Mouse (Mus musculus) ES-Bruce4 (cell line): ENCODE measurements at regions not wholly inside any gene's neighbourhood (a gene's known extent, or its start where the extent isn't known, plus 50 kb on each side); places are given as distances from the start of the nearest gene placed in this dataset.

Source experiments
- H3K27ac ChIP-seq: 2 replicates; pipeline ENCODE4 v1.5.1; 2012; ENCODE audit warnings: low read length, inconsistent platforms; ENCODE audit not compliant: insufficient read depth
- H3K27me3 ChIP-seq: 2 replicates; pipeline ENCODE4 v1.6.1; 2012; ENCODE audit warnings: mild to moderate bottlenecking, low read length, inconsistent platforms; ENCODE audit not compliant: control insufficient read depth, poor library complexity, insufficient read depth, severe bottlenecking
- H3K36me3 ChIP-seq: 2 replicates; pipeline ENCODE4 v1.6.1; 2012; ENCODE audit warnings: inconsistent platforms, mild to moderate bottlenecking, low read length, moderate library complexity; ENCODE audit not compliant: control insufficient read depth, poor library complexity, insufficient read depth, severe bottlenecking
- H3K4me1 ChIP-seq: one replicate; pipeline ENCODE4 v1.8.1; 2011; ENCODE audit warnings: low read length; ENCODE audit not compliant: control insufficient read depth, insufficient read depth
- H3K4me3 ChIP-seq: 2 replicates; pipeline ENCODE4 v1.5.1; 2011; ENCODE audit warnings: low read depth, mild to moderate bottlenecking, low read length
- H3K9ac ChIP-seq: 2 replicates; pipeline ENCODE4 v1.6.1; 2012; ENCODE audit warnings: low read depth, mild to moderate bottlenecking, inconsistent platforms; ENCODE audit not compliant: poor library complexity, severe bottlenecking
- H3K9me3 ChIP-seq: replicated peaks from 2 replicates; pipeline ENCODE4 v1.6.1; 2012; ENCODE audit warnings: mild to moderate bottlenecking, low read length, inconsistent platforms; ENCODE audit not compliant: control insufficient read depth, poor library complexity, insufficient read depth, severe bottlenecking
- CTCF ChIP-seq: IDR thresholded peaks from one replicate; pipeline ENCODE4 v1.8.1; 2011; ENCODE audit warnings: low read depth, low read length
- EP300 ChIP-seq: IDR thresholded peaks from 2 replicates; pipeline ENCODE4 v1.6.1; 2011; ENCODE audit warnings: low read depth, low read length; ENCODE audit not compliant: insufficient read depth
- POLR2A ChIP-seq: IDR thresholded peaks from one replicate; pipeline ENCODE4 v1.8.1; 2011; ENCODE audit warnings: low read length; ENCODE audit not compliant: insufficient read depth

GRCm38 (mm10) chr9:23115026-23115425 lies 107.8 kb upstream of the Bmper start:
- no peaks in the 10 kb centered on the region for H3K27me3 ChIP-seq
- no peaks in the 10 kb centered on the region for H3K4me1 ChIP-seq
- H3K9ac ChIP-seq, result no peak overlapping the region
- H3K9me3 ChIP-seq, result no peaks in the 10 kb centered on the region
- H3K4me3 ChIP-seq, result no peak overlapping the region
- H3K27ac ChIP-seq, result no peak overlapping the region
- H3K36me3 ChIP-seq, result no peaks in the 10 kb centered on the region
- no peak for TF ChIP-seq POLR2A

- H3K9me3 ChIP-seq, result no peaks in the 10 kb centered on the region
- H3K4me1 ChIP-seq, result no peaks in the 10 kb centered on the region
- no peaks in the 10 kb centered on the region for H3K27me3 ChIP-seq
- no peak overlapping the region for H3K4me3 ChIP-seq
- TF ChIP-seq EP300, result no peak
- no peak for TF ChIP-seq CTCF
- H3K9ac ChIP-seq, result no peak overlapping the region
- no peaks in the 10 kb centered on the region for H3K36me3 ChIP-seq
- no peak overlapping the region for H3K27ac ChIP-seq
These were observed 107.3 kb upstream of the Bmper start for GRCm38 (mm10) chr9:23115540-23115939.

GRCm38 (mm10) chr9:23116311-23116710 lies 106.6 kb upstream of the Bmper start:
- Histone ChIP-seq H3K4me3 (no peak overlapping the region), H3K9me3 (no peaks in the 10 kb centered on the region), H3K27me3 (no peaks in the 10 kb centered on the region), H3K4me1 (no peaks in the 10 kb centered on the region), H3K9ac (no peak overlapping the region), H3K27ac (no peak overlapping the region), H3K36me3 (no peaks in the 10 kb centered on the region)
- TF ChIP-seq EP300, result no peak
- TF ChIP-seq CTCF, result no peak
- TF ChIP-seq POLR2A, result no peak

GRCm38 (mm10) chr9:23119811-23120210 lies 103.1 kb upstream of the Bmper start:
- Histone ChIP-seq H3K4me1 (no peaks in the 10 kb centered on the region), H3K4me3 (no peak overlapping the region), H3K27me3 (no peaks in the 10 kb centered on the region), H3K36me3 (no peaks in the 10 kb centered on the region), H3K27ac (no peak overlapping the region), H3K9me3 (no peaks in the 10 kb centered on the region), H3K9ac (no peak overlapping the region)
- no peak for TF ChIP-seq CTCF
- TF ChIP-seq EP300, result no peak
- TF ChIP-seq POLR2A, result no peak

GRCm38 (mm10) chr9:23120814-23121213 lies 102.1 kb upstream of the Bmper start:
- TF ChIP-seq CTCF, result no peak
- TF ChIP-seq POLR2A, result no peak
- TF ChIP-seq EP300, result no peak
- Histone ChIP-seq H3K36me3 (no peaks in the 10 kb centered on the region), H3K27ac (no peak overlapping the region)

GRCm38 (mm10) chr9:23122524-23122923 lies 100.4 kb upstream of the Bmper start:
- H3K27me3 ChIP-seq, result no peaks in the 10 kb centered on the region
- TF ChIP-seq CTCF, result no peak
- no peak for TF ChIP-seq EP300
- TF ChIP-seq POLR2A, result no peak
- no peak overlapping the region for H3K27ac ChIP-seq

More at GRCm38 (mm10) chr9:23120814-23121213, 102.1 kb upstream of the Bmper start:
- no peaks in the 10 kb centered on the region for H3K4me1 ChIP-seq
- no peak overlapping the region for H3K4me3 ChIP-seq
- no peaks in the 10 kb centered on the region for H3K27me3 ChIP-seq
- no peaks in the 10 kb centered on the region for H3K9me3 ChIP-seq
- no peak overlapping the region for H3K9ac ChIP-seq

More at GRCm38 (mm10) chr9:23122524-23122923, 100.4 kb upstream of the Bmper start:
- Histone ChIP-seq H3K4me1 (no peaks in the 10 kb centered on the region), H3K9ac (no peak overlapping the region), H3K9me3 (no peaks in the 10 kb centered on the region), H3K4me3 (no peak overlapping the region), H3K36me3 (no peaks in the 10 kb centered on the region)
